Mouse (Mus musculus) ovary, adult 18-20 months (tissue): ENCODE data around the gene Ahdc1.
"Not testable (repeated sequence)": the region's sequence is repeated elsewhere in the genome, so short reads cannot be mapped to it uniquely, and the experiment has no call there.

Experiments
- DNase-seq: peaks from one replicate; pipeline ENCODE4 v3.0.0; 2022; ENCODE audit warnings: low spot score, mixed read lengths

The Ahdc1 gene

GRCm38 (mm10) chr4:132993553-132993952, 17.5 kb upstream of the Ahdc1 start:
- DNase-seq = no peak

- no peak for DNase-seq
Observed at GRCm38 (mm10) chr4:132997469-132998237, 13.4 kb upstream of the Ahdc1 start.

- DNase-seq = no peak
Observed at GRCm38 (mm10) chr4:133002896-133003295, 8.2 kb upstream of the Ahdc1 start.

- no peak for DNase-seq
Observed at GRCm38 (mm10) chr4:133003316-133004018, 7.6 kb upstream of the Ahdc1 start.

GRCm38 (mm10) chr4:133005233-133005632, 5.8 kb upstream of the Ahdc1 start:
- no peak for DNase-seq

GRCm38 (mm10) chr4:133005885-133006451, 5.1 kb upstream of the Ahdc1 start:
- not testable (repeated sequence) for DNase-seq

GRCm38 (mm10) chr4:133007513-133008380, 3.3 kb upstream of the Ahdc1 start:
- DNase-seq = peak; percentile 59

GRCm38 (mm10) chr4:133009131-133009530, 1.9 kb upstream of the Ahdc1 start:
- no peak for DNase-seq

- no peak for DNase-seq
Observed at GRCm38 (mm10) chr4:133009676-133010075, 1.4 kb upstream of the Ahdc1 start.

- no peak for DNase-seq
Observed at GRCm38 (mm10) chr4:133010611-133011010, 449 bp upstream of the Ahdc1 start.

- no peak for DNase-seq
Observed at GRCm38 (mm10) chr4:133011821-133012775, 1.0 kb downstream of the Ahdc1 start.

GRCm38 (mm10) chr4:133012776-133013265, 1.8 kb downstream of the Ahdc1 start:
- no peak for DNase-seq

GRCm38 (mm10) chr4:133013266-133013891, 2.3 kb downstream of the Ahdc1 start:
- DNase-seq = peak; percentile 66

GRCm38 (mm10) chr4:133014088-133014487, 3.0 kb downstream of the Ahdc1 start:
- no peak for DNase-seq

- DNase-seq = no peak
Observed at GRCm38 (mm10) chr4:133014896-133015709, 4.0 kb downstream of the Ahdc1 start.

- DNase-seq = no peak
Observed at GRCm38 (mm10) chr4:133015710-133016651, 4.9 kb downstream of the Ahdc1 start.

GRCm38 (mm10) chr4:133016677-133017415, 5.8 kb downstream of the Ahdc1 start:
- DNase-seq = no peak
